Mouse (Mus musculus) lung, adult 18-20 months (tissue): Measurements from ENCODE around the gene Samd3.

Experiments used
- DNase-seq, 2 experiments: peaks; one replicate each; pipeline ENCODE4 v3.0.0; 2022; ENCODE audit warnings: mixed read lengths in 2 of 2

Samd3 gene

GRCm38 (mm10) chr10:26229488-26229887 is at the start of gene Samd3:
Gene Samd3, plus strand, starts transcription at chr10:26229707.
- DNase-seq, result no peak

GRCm38 (mm10) chr10:26185289-26185688 is 44.2 kb upstream of the Samd3 start:
- no peak for DNase-seq

- no peak for DNase-seq
Observed at GRCm38 (mm10) chr10:26190811-26191210, 38.7 kb upstream of the Samd3 start.

- DNase-seq, result no peak
Observed at GRCm38 (mm10) chr10:26194892-26195291, 34.6 kb upstream of the Samd3 start.

- DNase-seq, result no peak
Observed at GRCm38 (mm10) chr10:26202708-26203368, 26.7 kb upstream of the Samd3 start.

GRCm38 (mm10) chr10:26220729-26221128 is 8.8 kb upstream of the Samd3 start:
- no peak for DNase-seq

- no peak for DNase-seq
Observed at GRCm38 (mm10) chr10:26226241-26226640, 3.3 kb upstream of the Samd3 start.

GRCm38 (mm10) chr10:26226734-26227133 is 2.8 kb upstream of the Samd3 start:
- peak; percentile 4 to 9 for DNase-seq

- no peak for DNase-seq
Observed at GRCm38 (mm10) chr10:26228187-26228586, 1.3 kb upstream of the Samd3 start.

- no peak for DNase-seq
Observed at GRCm38 (mm10) chr10:26232071-26232653, 2.7 kb downstream of the Samd3 start.

- peak in 1 of 2 experiments; percentile 4 for DNase-seq
Observed at GRCm38 (mm10) chr10:26238559-26238958, 9.1 kb downstream of the Samd3 start.

- no peak for DNase-seq
Observed at GRCm38 (mm10) chr10:26239090-26239489, 9.6 kb downstream of the Samd3 start.

- DNase-seq, result no peak
Observed at GRCm38 (mm10) chr10:26243203-26243602, 13.7 kb downstream of the Samd3 start.

- DNase-seq, result no peak
Observed at GRCm38 (mm10) chr10:26244466-26244865, 15.0 kb downstream of the Samd3 start.

GRCm38 (mm10) chr10:26249426-26250165 is 20.1 kb downstream of the Samd3 start:
- DNase-seq, result no peak

GRCm38 (mm10) chr10:26259908-26260307 is 30.4 kb downstream of the Samd3 start:
- no peak for DNase-seq

GRCm38 (mm10) chr10:26263744-26264459 is 34.4 kb downstream of the Samd3 start:
- DNase-seq, result no peak

GRCm38 (mm10) chr10:26275414-26275813 is 45.9 kb downstream of the Samd3 start:
- DNase-seq, result no peak

- no peak for DNase-seq
Observed at GRCm38 (mm10) chr10:26280009-26280408, 50.5 kb downstream of the Samd3 start.

- no peak for DNase-seq
Observed at GRCm38 (mm10) chr10:26287136-26287535, 57.6 kb downstream of the Samd3 start.

- no peak for DNase-seq
Observed at GRCm38 (mm10) chr10:26297200-26297599, 67.7 kb downstream of the Samd3 start.

GRCm38 (mm10) chr10:26297626-26298025 is 68.1 kb downstream of the Samd3 start:
- no peak for DNase-seq

- no peak for DNase-seq
Observed at GRCm38 (mm10) chr10:26302336-26302735, 72.8 kb downstream of the Samd3 start.
